Mouse (Mus musculus) midbrain, embryonic 11.5 days (tissue): ENCODE measurements at regions not wholly inside any gene's neighbourhood (a gene's known extent, or its start where the extent isn't known, plus 50 kb on each side); places are given as distances from the start of the nearest gene placed in this dataset.

Experiments used
- ATAC-seq: fragments of 200-750 bp; cut with Nextera tagmentation; 2 replicates; pipeline ENCODE4 v1.8.0; 2017; ENCODE audit warnings: moderate TSS enrichment, moderate library complexity; ENCODE audit not compliant: low FRiP score
- DNase-seq: peaks from one replicate; pipeline ENCODE4 v3.0.0; 2015; ENCODE audit warnings: low spot score; ENCODE audit errors: missing footprints
- H3K27ac ChIP-seq: fragments of 300-500 bp; sonication (generic); 2 replicates; pipeline ENCODE4 v1.5.1; 2014; ENCODE audit warnings: low read depth, low read length
- H3K27me3 ChIP-seq: fragments of 300-500 bp; sonication (generic); 2 replicates; pipeline ENCODE4 v1.6.1; 2014; ENCODE audit warnings: mild to moderate bottlenecking, low read length, moderate library complexity, mixed read lengths; ENCODE audit not compliant: control insufficient read depth, insufficient read depth
- H3K36me3 ChIP-seq: fragments of 300-500 bp; sonication (generic); 2 replicates; pipeline ENCODE4 v1.6.1; 2014; ENCODE audit warnings: mild to moderate bottlenecking, low read length, moderate library complexity, mixed read lengths; ENCODE audit not compliant: control insufficient read depth, insufficient read depth
- H3K4me1 ChIP-seq: fragments of 300-500 bp; sonication (generic); 2 replicates; pipeline ENCODE4 v1.6.1; 2014; ENCODE audit warnings: low read length; ENCODE audit not compliant: control insufficient read depth, insufficient read depth
- H3K4me2 ChIP-seq: fragments of 300-500 bp; sonication (generic); 2 replicates; pipeline ENCODE4 v1.6.1; 2014; ENCODE audit warnings: mild to moderate bottlenecking, moderate library complexity
- H3K4me3 ChIP-seq: fragments of 300-500 bp; sonication (generic); 2 replicates; pipeline ENCODE4 v1.5.1; 2014; ENCODE audit warnings: low read depth, low read length
- H3K9ac ChIP-seq: fragments of 300-500 bp; sonication (generic); 2 replicates; pipeline ENCODE4 v1.6.1; 2014; ENCODE audit warnings: low read length
- H3K9me3 ChIP-seq: fragments of 300-500 bp; sonication (generic); 2 replicates; pipeline ENCODE4 v1.6.1; 2016; ENCODE audit warnings: low read length; ENCODE audit not compliant: control insufficient read depth
- WGBS: fragments of 180-500 bp; shearing (Covaris S2); extraction: QIAGEN DNeasy Blood & Tissue Kit; methylation state at CpG from one replicate; pipeline ENCODE4 v1.1.7; 2014; 5-methylcytosine and 5-hydroxymethylcytosine counted together

- H3K27me3 ChIP-seq = no peaks in the 10 kb centered on the region
- H3K9ac ChIP-seq = no peak overlapping the region; the same call in 1 of the 2 replicates
- no peak overlapping the region for H3K27ac ChIP-seq
- H3K4me2 ChIP-seq = no peak overlapping the region
- ATAC-seq = no peak
- 19% methylated on average over 7 of the region's 7 CpGs for WGBS
- H3K4me1 ChIP-seq = peaks cover 16% of the 10 kb centered on the region
- H3K4me3 ChIP-seq = no peak overlapping the region
- H3K9me3 ChIP-seq = no peaks in the 10 kb centered on the region
- no peaks in the 10 kb centered on the region for H3K36me3 ChIP-seq
- peak; percentile 91 for DNase-seq
Measured at GRCm38 (mm10) chr14:62001481-62001949, 290.9 kb upstream of the Rnaseh2b start.

GRCm38 (mm10) chr14:62002131-62002530, 290.3 kb upstream of the Rnaseh2b start:
- Histone ChIP-seq H3K4me1 (peaks cover 16% of the 10 kb centered on the region), H3K4me2 (no peak overlapping the region), H3K4me3 (no peak overlapping the region), H3K27ac (no peak overlapping the region), H3K9me3 (no peaks in the 10 kb centered on the region), H3K27me3 (no peaks in the 10 kb centered on the region), H3K9ac (no peak overlapping the region), H3K36me3 (no peaks in the 10 kb centered on the region)
- 73% methylated on average over 5 of the region's 5 CpGs for WGBS
- DNase-seq (no peak), ATAC-seq (no peak)

- Histone ChIP-seq H3K27ac (no peak overlapping the region), H3K4me1 (peaks cover 16% of the 10 kb centered on the region), H3K9me3 (no peaks in the 10 kb centered on the region), H3K9ac (no peak overlapping the region), H3K36me3 (no peaks in the 10 kb centered on the region), H3K4me2 (no peak overlapping the region), H3K27me3 (no peaks in the 10 kb centered on the region), H3K4me3 (no peak overlapping the region)
- 31% methylated on average over 16 of the region's 16 CpGs for WGBS
- DNase-seq (no peak), ATAC-seq (no peak)
Measured at GRCm38 (mm10) chr14:62003013-62003781, 289.2 kb upstream of the Rnaseh2b start.

GRCm38 (mm10) chr14:62003797-62004196, 288.6 kb upstream of the Rnaseh2b start:
- 91% methylated on average over 2 of the region's 2 CpGs for WGBS
- no peak overlapping the region for H3K9ac ChIP-seq
- no peaks in the 10 kb centered on the region for H3K9me3 ChIP-seq
- no peak overlapping the region for H3K27ac ChIP-seq
- H3K4me3 ChIP-seq = no peak overlapping the region
- H3K27me3 ChIP-seq = no peaks in the 10 kb centered on the region
- H3K4me1 ChIP-seq = peaks cover 16% of the 10 kb centered on the region
- no peak overlapping the region for H3K4me2 ChIP-seq
- DNase-seq (no peak), ATAC-seq (no peak)
- H3K36me3 ChIP-seq = no peaks in the 10 kb centered on the region

GRCm38 (mm10) chr14:62008707-62009106, 283.7 kb upstream of the Rnaseh2b start:
- DNase-seq (no peak), ATAC-seq (no peak)
- H3K9ac ChIP-seq = no peak overlapping the region
- no peak overlapping the region for H3K4me3 ChIP-seq
- no peak overlapping the region for H3K4me2 ChIP-seq
- no peak overlapping the region for H3K27ac ChIP-seq
- H3K36me3 ChIP-seq = no peaks in the 10 kb centered on the region
- WGBS = 93% methylated on average over 5 of the region's 5 CpGs
- no peaks in the 10 kb centered on the region for H3K4me1 ChIP-seq
- no peaks in the 10 kb centered on the region for H3K9me3 ChIP-seq
- H3K27me3 ChIP-seq = no peaks in the 10 kb centered on the region

- no peak overlapping the region for H3K9ac ChIP-seq
- H3K4me2 ChIP-seq = no peak overlapping the region
- no peaks in the 10 kb centered on the region for H3K36me3 ChIP-seq
- H3K4me1 ChIP-seq = no peaks in the 10 kb centered on the region; the same call in 1 of the 2 replicates
- ATAC-seq = no peak
- no peaks in the 10 kb centered on the region for H3K27me3 ChIP-seq
- 87% methylated on average over 4 of the region's 4 CpGs for WGBS
- DNase-seq = no peak
- H3K4me3 ChIP-seq = no peak overlapping the region
- H3K9me3 ChIP-seq = no peaks in the 10 kb centered on the region
- no peak overlapping the region for H3K27ac ChIP-seq
Measured at GRCm38 (mm10) chr14:62018804-62019203, 273.6 kb upstream of the Rnaseh2b start.

- H3K4me3 ChIP-seq = no peak overlapping the region
- no peak overlapping the region for H3K4me2 ChIP-seq
- no peaks in the 10 kb centered on the region for H3K36me3 ChIP-seq
- H3K9ac ChIP-seq = no peak overlapping the region
- 79% methylated on average over 3 of the region's 3 CpGs for WGBS
- H3K9me3 ChIP-seq = no peaks in the 10 kb centered on the region
- no peak for ATAC-seq
- no peaks in the 10 kb centered on the region for H3K27me3 ChIP-seq
- DNase-seq = no peak
- H3K4me1 ChIP-seq = no peaks in the 10 kb centered on the region; the same call in 1 of the 2 replicates
- H3K27ac ChIP-seq = no peak overlapping the region
Measured at GRCm38 (mm10) chr14:62020996-62021395, 271.4 kb upstream of the Rnaseh2b start.

- Histone ChIP-seq H3K4me1 (no peaks in the 10 kb centered on the region; the same call in 1 of the 2 replicates), H3K27ac (no peak overlapping the region), H3K4me3 (no peak overlapping the region), H3K9ac (no peak overlapping the region), H3K27me3 (no peaks in the 10 kb centered on the region), H3K9me3 (no peaks in the 10 kb centered on the region), H3K4me2 (no peak overlapping the region), H3K36me3 (no peaks in the 10 kb centered on the region)
- WGBS = 95% methylated on average over 3 of the region's 3 CpGs
- no peak for ATAC-seq
- DNase-seq = peak; percentile 73
Measured at GRCm38 (mm10) chr14:62022193-62022592, 270.2 kb upstream of the Rnaseh2b start.

- no peaks in the 10 kb centered on the region for H3K36me3 ChIP-seq
- no peaks in the 10 kb centered on the region for H3K27me3 ChIP-seq
- H3K4me2 ChIP-seq = no peak overlapping the region
- H3K9ac ChIP-seq = no peak overlapping the region
- no peak overlapping the region for H3K27ac ChIP-seq
- no peak for ATAC-seq
- no peak for DNase-seq
- no peak overlapping the region for H3K4me3 ChIP-seq
- 82% methylated on average over 7 of the region's 7 CpGs for WGBS
- no peaks in the 10 kb centered on the region for H3K4me1 ChIP-seq
- H3K9me3 ChIP-seq = no peaks in the 10 kb centered on the region
Measured at GRCm38 (mm10) chr14:62023022-62023421, 269.4 kb upstream of the Rnaseh2b start.
